Mouse (Mus musculus): ENCODE measurements around the gene Hectd2. TPM values are rescaled to one million over a fixed set of nuclear protein-coding genes. Genes with fewer than 3 reads are reported as not detected.
A peak's percentile ranks its signal among the peaks of the same experiment; 100 is the strongest.

Gene Hectd2
- polyA plus RNA-seq, 1 experiment from 2014 or later: 2.5 TPM

DNA sequence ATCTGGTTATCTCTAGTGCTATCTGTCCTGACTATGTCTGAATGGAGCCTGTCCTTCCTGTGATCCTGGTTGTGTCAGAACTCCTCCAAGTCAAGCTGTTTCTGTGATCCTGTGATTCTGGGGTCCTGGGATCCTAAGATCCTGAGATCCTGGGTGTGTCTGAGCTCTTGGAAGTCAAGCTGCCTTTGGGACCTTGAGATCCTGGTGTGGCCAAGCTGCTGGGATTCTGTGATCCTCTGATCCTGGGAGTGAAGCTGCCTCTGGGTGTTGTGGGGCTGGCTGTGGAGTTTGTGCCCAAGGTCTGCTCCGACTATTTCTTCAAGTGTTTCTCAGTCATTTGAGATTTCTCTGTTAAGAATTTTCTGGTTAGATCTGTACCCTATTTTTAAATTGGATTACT, 98.2 kb downstream of the Hectd2 start:
- H3K4me2 ChIP-seq: no peak overlapping the region
- no peaks in the 10 kb centered on the region for H3K27me3 ChIP-seq
- H3K4me3 ChIP-seq: no peak overlapping the region
- H3K27ac ChIP-seq: no peak overlapping the region
- H3K9me3 ChIP-seq: peaks cover 2% of the 10 kb centered on the region; the same call in 1 of the 2 replicates
- H3K4me1 ChIP-seq: no peaks in the 10 kb centered on the region
- no peak for ATAC-seq (ENCODE audit: insufficient number of reproducible peaks, insufficient read depth, low FRiP score, low TSS enrichment, low read depth)
- no peaks in the 10 kb centered on the region for H3K36me3 ChIP-seq
- WGBS: 79% methylated on average over 1 of the region's 1 CpGs
- no peak overlapping the region for H3K9ac ChIP-seq

DNA sequence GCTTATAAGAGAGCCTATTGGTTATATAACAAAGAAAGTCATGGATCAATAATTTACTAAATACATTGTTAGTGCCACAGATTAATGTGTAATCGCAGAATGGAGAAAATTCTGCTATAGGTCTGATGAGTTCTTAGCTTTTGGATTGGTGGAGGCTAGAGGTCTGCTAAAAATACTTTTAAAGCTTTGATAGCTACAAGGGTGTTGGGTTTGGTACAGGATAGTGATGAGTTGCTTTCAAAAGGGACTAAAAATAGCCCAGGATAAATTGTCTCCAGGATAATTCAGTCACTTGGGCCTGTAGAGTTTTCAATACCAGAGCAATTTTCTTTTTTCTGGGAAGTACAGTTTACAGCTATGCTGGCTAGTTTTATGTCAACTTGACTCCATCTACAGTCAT, 108.3 kb downstream of the Hectd2 start:
- H3K4me3 ChIP-seq: no peak overlapping the region
- no peak for ATAC-seq (ENCODE audit: insufficient number of reproducible peaks, insufficient read depth, low FRiP score, low TSS enrichment, low read depth)
- H3K4me2 ChIP-seq: no peak overlapping the region
- 94% methylated on average over 1 of the region's 1 CpGs for WGBS
- H3K9ac ChIP-seq: no peak overlapping the region
- no peaks in the 10 kb centered on the region for H3K9me3 ChIP-seq
- H3K27me3 ChIP-seq: no peaks in the 10 kb centered on the region
- H3K4me1 ChIP-seq: peaks cover 3% of the 10 kb centered on the region; the same call in 1 of the 2 replicates
- no peaks in the 10 kb centered on the region for H3K36me3 ChIP-seq
- no peak overlapping the region for H3K27ac ChIP-seq

- ATAC-seq (ENCODE audit: insufficient number of reproducible peaks, insufficient read depth, low FRiP score, low TSS enrichment, low read depth): no peak
- 78% methylated on average over 2 of the region's 2 CpGs for WGBS
Measured at GRCm38 (mm10) chr19:36663918-36664317, 109.5 kb downstream of the Hectd2 start.

GRCm38 (mm10) chr19:36664417-36664816, 110.0 kb downstream of the Hectd2 start:
- 69% methylated on average over 6 of the region's 6 CpGs for WGBS

More at GRCm38 (mm10) chr19:36663918-36664317, 109.5 kb downstream of the Hectd2 start:
- Histone ChIP-seq H3K4me2 (no peak overlapping the region), H3K4me3 (no peak overlapping the region), H3K27ac (no peak overlapping the region), H3K4me1 (peaks cover 11% of the 10 kb centered on the region), H3K9ac (no peak overlapping the region), H3K36me3 (no peaks in the 10 kb centered on the region), H3K9me3 (no peaks in the 10 kb centered on the region), H3K27me3 (no peaks in the 10 kb centered on the region)

GRCm38 (mm10) chr19:36665206-36665605, 110.8 kb downstream of the Hectd2 start:
- WGBS: 89% methylated on average over 7 of the region's 7 CpGs

More at GRCm38 (mm10) chr19:36664417-36664816, 110.0 kb downstream of the Hectd2 start:
- Histone ChIP-seq H3K4me3 (no peak overlapping the region), H3K9ac (no peak overlapping the region), H3K9me3 (no peaks in the 10 kb centered on the region), H3K4me2 (no peak overlapping the region), H3K36me3 (no peaks in the 10 kb centered on the region), H3K27ac (no peak overlapping the region), H3K27me3 (no peaks in the 10 kb centered on the region), H3K4me1 (peaks cover 16% of the 10 kb centered on the region)
- no peak for ATAC-seq (ENCODE audit: insufficient number of reproducible peaks, insufficient read depth, low FRiP score, low TSS enrichment, low read depth)

GRCm38 (mm10) chr19:36665641-36666040, 111.2 kb downstream of the Hectd2 start:
- Histone ChIP-seq H3K27ac (no peak overlapping the region), H3K9me3 (no peaks in the 10 kb centered on the region), H3K9ac (no peak overlapping the region), H3K4me1 (peaks cover 23% of the 10 kb centered on the region), H3K36me3 (no peaks in the 10 kb centered on the region), H3K4me2 (no peak overlapping the region), H3K27me3 (no peaks in the 10 kb centered on the region), H3K4me3 (no peak overlapping the region)
- 61% methylated on average over 5 of the region's 5 CpGs for WGBS
- no peak for ATAC-seq (ENCODE audit: insufficient number of reproducible peaks, insufficient read depth, low FRiP score, low TSS enrichment, low read depth)

More at GRCm38 (mm10) chr19:36665206-36665605, 110.8 kb downstream of the Hectd2 start:
- Histone ChIP-seq H3K9me3 (no peaks in the 10 kb centered on the region), H3K27ac (no peak overlapping the region), H3K27me3 (no peaks in the 10 kb centered on the region), H3K4me1 (peaks cover 22% of the 10 kb centered on the region), H3K9ac (no peak overlapping the region), H3K4me3 (no peak overlapping the region), H3K4me2 (no peak overlapping the region), H3K36me3 (no peaks in the 10 kb centered on the region)
- no peak for ATAC-seq (ENCODE audit: insufficient number of reproducible peaks, insufficient read depth, low FRiP score, low TSS enrichment, low read depth)

DNA sequence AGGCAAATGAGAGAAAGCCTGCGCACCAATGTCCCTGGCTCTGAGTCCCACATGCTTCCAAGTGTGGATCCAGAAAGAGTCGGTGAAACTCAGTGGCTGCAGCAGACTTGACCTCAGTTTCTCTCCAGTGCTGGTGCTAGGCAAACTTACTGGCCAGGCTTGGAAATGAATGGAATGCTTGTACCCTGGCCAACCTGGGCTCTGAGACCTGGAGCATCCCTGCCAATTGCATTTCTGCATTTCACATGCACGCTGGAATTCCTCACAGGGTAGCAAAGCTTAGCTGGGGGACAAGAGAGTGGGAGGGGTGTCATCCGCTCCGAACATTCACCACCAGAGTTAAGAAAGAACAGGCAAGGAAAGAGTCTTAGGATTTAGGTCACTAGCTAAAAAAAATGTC, 112.0 kb downstream of the Hectd2 start:
- 90% methylated on average over 5 of the region's 5 CpGs for WGBS
- no peaks in the 10 kb centered on the region for H3K9me3 ChIP-seq
- ATAC-seq (ENCODE audit: insufficient number of reproducible peaks, insufficient read depth, low FRiP score, low TSS enrichment, low read depth): no peak
- H3K36me3 ChIP-seq: no peaks in the 10 kb centered on the region
- H3K4me2 ChIP-seq: no peak overlapping the region
- no peak overlapping the region for H3K4me3 ChIP-seq
- no peak overlapping the region for H3K27ac ChIP-seq
- H3K4me1 ChIP-seq: peaks cover 23% of the 10 kb centered on the region
- no peaks in the 10 kb centered on the region for H3K27me3 ChIP-seq
- H3K9ac ChIP-seq: no peak overlapping the region

- Histone ChIP-seq H3K9ac (no peak overlapping the region), H3K27ac (no peak overlapping the region), H3K4me2 (no peak overlapping the region), H3K4me1 (peaks cover 23% of the 10 kb centered on the region), H3K36me3 (no peaks in the 10 kb centered on the region), H3K27me3 (no peaks in the 10 kb centered on the region), H3K9me3 (no peaks in the 10 kb centered on the region), H3K4me3 (no peak overlapping the region)
- WGBS: 89% methylated on average over 6 of the region's 6 CpGs
- ATAC-seq (ENCODE audit: insufficient number of reproducible peaks, insufficient read depth, low FRiP score, low TSS enrichment, low read depth): no peak
Measured at GRCm38 (mm10) chr19:36667368-36667767, 112.9 kb downstream of the Hectd2 start.

- Histone ChIP-seq H3K27me3 (no peaks in the 10 kb centered on the region), H3K4me1 (peaks cover 23% of the 10 kb centered on the region), H3K4me3 (no peak overlapping the region), H3K4me2 (no peak overlapping the region), H3K36me3 (no peaks in the 10 kb centered on the region), H3K9ac (no peak overlapping the region), H3K9me3 (no peaks in the 10 kb centered on the region), H3K27ac (no peak overlapping the region)
- 60% methylated on average over 1 of the region's 1 CpGs for WGBS
- no peak for ATAC-seq (ENCODE audit: insufficient number of reproducible peaks, insufficient read depth, low FRiP score, low TSS enrichment, low read depth)
Measured at GRCm38 (mm10) chr19:36668098-36668497, 113.7 kb downstream of the Hectd2 start.

- Histone ChIP-seq H3K9ac (no peak overlapping the region), H3K4me2 (no peak overlapping the region), H3K27ac (peak overlapping the region; percentile 39; the same call in 1 of the 2 replicates), H3K4me1 (peaks cover 23% of the 10 kb centered on the region), H3K36me3 (no peaks in the 10 kb centered on the region), H3K27me3 (no peaks in the 10 kb centered on the region), H3K4me3 (no peak overlapping the region), H3K9me3 (no peaks in the 10 kb centered on the region)
- 63% methylated on average over 2 of the region's 2 CpGs for WGBS
- ATAC-seq (ENCODE audit: insufficient number of reproducible peaks, insufficient read depth, low FRiP score, low TSS enrichment, low read depth): no peak
Measured at GRCm38 (mm10) chr19:36668881-36669639, 114.6 kb downstream of the Hectd2 start.

GRCm38 (mm10) chr19:36669720-36670451, 115.4 kb downstream of the Hectd2 start:
- H3K27me3 ChIP-seq: no peaks in the 10 kb centered on the region
- no peak for ATAC-seq (ENCODE audit: insufficient number of reproducible peaks, insufficient read depth, low FRiP score, low TSS enrichment, low read depth)
- peaks cover 23% of the 10 kb centered on the region for H3K4me1 ChIP-seq
- no peak overlapping the region for H3K9ac ChIP-seq
- no peaks in the 10 kb centered on the region for H3K9me3 ChIP-seq
- H3K4me3 ChIP-seq: no peak overlapping the region
- H3K4me2 ChIP-seq: no peak overlapping the region
- peak overlapping the region; percentile 39; the same call in 1 of the 2 replicates for H3K27ac ChIP-seq
- no peaks in the 10 kb centered on the region for H3K36me3 ChIP-seq
- WGBS: 35% methylated on average over 5 of the region's 5 CpGs
